Comparison of ENCODE assay signal across 8 mouse cellular contexts in genomic region chr8:121619401-121619995, GRCm38 (mm10). TPM values are rescaled to one million over a fixed set of nuclear protein-coding genes. Genes with fewer than 3 reads are reported as not detected.
DNase-seq lines count a peak whose midpoint lies in the region; ATAC-seq and TF ChIP-seq lines count a peak whose summit lies in the region.

No protein-coding gene starts in this region.

- no peak overlapping the region for H3K9ac ChIP-seq in intestine, postnatal 0 days (ENCODE audit: low read depth, low read length)
- H3K9ac ChIP-seq in liver, postnatal 0 days (replicated peaks): no peak overlapping the region
- no peak overlapping the region for H3K9ac ChIP-seq in forebrain, embryonic 16.5 days (replicated peaks; ENCODE audit: low read depth, low read length)

- peak overlapping the region; percentile 68 for H3K27ac ChIP-seq in intestine, postnatal 0 days (ENCODE audit: low read depth, low read length)
- peak overlapping the region; percentile 56 for H3K27ac ChIP-seq in liver, postnatal 0 days (ENCODE audit: low read depth)
- H3K27ac ChIP-seq in forebrain, embryonic 16.5 days (ENCODE audit: low read length): no peak overlapping the region; the same call in 1 of the 2 replicates

- TF ChIP-seq CTCF in intestine, postnatal 0 days (IDR thresholded peaks at IDR 0.05; ENCODE audit: low read depth): no peak
- no peak for TF ChIP-seq CTCF in liver, postnatal 0 days (IDR thresholded peaks at IDR 0.05; ENCODE audit: low read depth)

- DNase-seq in gastrocnemius, adult 18-20 months (ENCODE audit: low spot score): peak; percentile 67
- no peak for DNase-seq in gastrocnemius, postnatal 4 days (ENCODE audit: low spot score in 2 of 2)
- peak; percentile 77 for DNase-seq in gastrocnemius, postnatal 25 days
- DNase-seq in liver, postnatal 0 days: peak; percentile 52
- DNase-seq in thymus, postnatal 36 days: no peak

- H3K36me3 ChIP-seq in intestine, postnatal 0 days (ENCODE audit: control insufficient read depth, insufficient read depth): peaks cover 17% of the 10 kb centered on the region
- no peaks in the 10 kb centered on the region; the same call in 1 of the 2 replicates for H3K36me3 ChIP-seq in liver, postnatal 0 days (replicated peaks; ENCODE audit: insufficient read depth, low read length)
- peaks cover 2% of the 10 kb centered on the region; the same call in 1 of the 2 replicates for H3K36me3 ChIP-seq in forebrain, embryonic 16.5 days (ENCODE audit: control insufficient read depth, insufficient read depth)

- WGBS in intestine, postnatal 0 days: 19% methylated on average over 7 of the region's 7 CpGs
- WGBS in liver, postnatal 0 days (ENCODE audit: insufficient replicate concordance): 38% methylated on average over 7 of the region's 7 CpGs
- WGBS in forebrain, embryonic 16.5 days: 69% methylated on average over 7 of the region's 7 CpGs

- H3K4me2 ChIP-seq in intestine, postnatal 0 days (replicated peaks; ENCODE audit: low read depth): 0 out of 2 replicates have a peak overlapping the region, but pooled peaks have one; percentile 6
- H3K4me2 ChIP-seq in liver, postnatal 0 days (ENCODE audit: low read depth, low read length): no peak overlapping the region
- no peak overlapping the region for H3K4me2 ChIP-seq in forebrain, embryonic 16.5 days (ENCODE audit: low read length)

- ATAC-seq in intestine, postnatal 0 days: peak; percentile 87
- ATAC-seq in liver, postnatal 0 days: peak; percentile 94
- no peak for ATAC-seq in megakaryocyte progenitor cell, adult 5-6 weeks (replicated peaks; ENCODE audit: poor library complexity)
- ATAC-seq in forebrain, embryonic 16.5 days: no peak

- no peak overlapping the region for H3K4me3 ChIP-seq in intestine, postnatal 0 days (ENCODE audit: low read depth, low read length)
- no peak overlapping the region for H3K4me3 ChIP-seq in liver, postnatal 0 days (ENCODE audit: low read depth, low read length)
- H3K4me3 ChIP-seq in forebrain, embryonic 16.5 days (replicated peaks; ENCODE audit: low read length): no peak overlapping the region

- TF ChIP-seq EP300 in liver, postnatal 0 days (IDR thresholded peaks at IDR 0.05; ENCODE audit: low read depth): peak; percentile 82

- no peaks in the 10 kb centered on the region for H3K9me3 ChIP-seq in intestine, postnatal 0 days (ENCODE audit: control insufficient read depth)
- no peaks in the 10 kb centered on the region for H3K9me3 ChIP-seq in liver, postnatal 0 days (ENCODE audit: low read length)
- no peaks in the 10 kb centered on the region for H3K9me3 ChIP-seq in forebrain, embryonic 16.5 days (ENCODE audit: control insufficient read depth, low read length)

- peaks cover 7% of the 10 kb centered on the region for H3K4me1 ChIP-seq in intestine, postnatal 0 days (replicated peaks; ENCODE audit: control insufficient read depth, insufficient read depth, low read length)
- peaks cover 17% of the 10 kb centered on the region for H3K4me1 ChIP-seq in liver, postnatal 0 days (ENCODE audit: insufficient read depth)
- H3K4me1 ChIP-seq in forebrain, embryonic 16.5 days (replicated peaks; ENCODE audit: control insufficient read depth, insufficient read depth, low read length): peaks cover 33% of the 10 kb centered on the region

- no peaks in the 10 kb centered on the region for H3K27me3 ChIP-seq in intestine, postnatal 0 days (replicated peaks; ENCODE audit: control insufficient read depth, insufficient read depth, low read length)
- no peaks in the 10 kb centered on the region for H3K27me3 ChIP-seq in liver, postnatal 0 days (ENCODE audit: insufficient read depth, low read length)
- H3K27me3 ChIP-seq in forebrain, embryonic 16.5 days (replicated peaks; ENCODE audit: control insufficient read depth, insufficient read depth, low read length): no peaks in the 10 kb centered on the region

RNA-seq across cellular contexts. Expression of gene Map1lc3b, which starts 29.3 kb away (rescaled TPM):
- total RNA-seq in gastrocnemius, adult 18-20 months (2021): 100 to 1,000 TPM; 167 to 182 TPM
- 100 to 1,000 TPM; 104 to 105 TPM for total RNA-seq in gastrocnemius, postnatal 4 days (2021)
- total RNA-seq in gastrocnemius, postnatal 25 days (2021): 100 to 1,000 TPM; 124 to 134 TPM
- polyA plus RNA-seq in intestine, postnatal 0 days (2015; fragmentation: Nextera tagmentation; extraction: Ambion mirVana): 264 and 267 TPM in 2 replicates
- 205 and 222 TPM in 2 replicates for polyA plus RNA-seq in liver, postnatal 0 days (2015; fragmentation: Nextera tagmentation; extraction: Ambion mirVana)
- 73.8 and 74.5 TPM in 2 replicates for total RNA-seq in megakaryocyte progenitor cell, adult 5-6 weeks (2015)
- 65.9 and 78.6 TPM in 2 replicates for total RNA-seq in megakaryocyte progenitor cell, adult 5-6 weeks (2017)
- 407 and 443 TPM in 2 replicates for polyA plus RNA-seq in forebrain, embryonic 16.5 days (2015; fragmentation: Nextera tagmentation; extraction: Ambion mirVana)

RNA-seq across cellular contexts. Expression of gene Zcchc14, which starts 33.2 kb away (rescaled TPM):
- total RNA-seq in gastrocnemius, adult 18-20 months (2021): 10 to 100 TPM; 15.6 to 17.1 TPM
- 10 to 100 TPM; 43.9 to 44.6 TPM for total RNA-seq in gastrocnemius, postnatal 4 days (2021)
- total RNA-seq in gastrocnemius, postnatal 25 days (2021): 10 to 100 TPM; 16.3 to 17.0 TPM
- polyA plus RNA-seq in intestine, postnatal 0 days (2015; fragmentation: Nextera tagmentation; extraction: Ambion mirVana): 6.9 and 8.3 TPM in 2 replicates
- 1.9 and 2.3 TPM in 2 replicates for polyA plus RNA-seq in liver, postnatal 0 days (2015; fragmentation: Nextera tagmentation; extraction: Ambion mirVana)
- 0.07 TPM in 1 of 2 replicates, not detected in the other for total RNA-seq in megakaryocyte progenitor cell, adult 5-6 weeks (2015)
- total RNA-seq in megakaryocyte progenitor cell, adult 5-6 weeks (2017): 0.04 TPM in 1 of 2 replicates, not detected in the other
- 37.3 and 38.5 TPM in 2 replicates for polyA plus RNA-seq in forebrain, embryonic 16.5 days (2015; fragmentation: Nextera tagmentation; extraction: Ambion mirVana)

RNA-seq across cellular contexts. Expression of gene Fbxo31, which starts 40.9 kb away (rescaled TPM):
- total RNA-seq in gastrocnemius, adult 18-20 months (2021): 100 to 1,000 TPM; 130 to 173 TPM
- 10 to 100 TPM; 52.8 to 68.4 TPM for total RNA-seq in gastrocnemius, postnatal 4 days (2021)
- 100 to 1,000 TPM in 1 of 2 experiments, 10 to 100 TPM in 1; 89.8 to 109 TPM for total RNA-seq in gastrocnemius, postnatal 25 days (2021)
- 4.5 and 5.6 TPM in 2 replicates for polyA plus RNA-seq in intestine, postnatal 0 days (2015; fragmentation: Nextera tagmentation; extraction: Ambion mirVana)
- 12.3 and 13.9 TPM in 2 replicates for polyA plus RNA-seq in liver, postnatal 0 days (2015; fragmentation: Nextera tagmentation; extraction: Ambion mirVana)
- total RNA-seq in megakaryocyte progenitor cell, adult 5-6 weeks (2015): 6.0 and 6.6 TPM in 2 replicates
- 6.9 and 7.1 TPM in 2 replicates for total RNA-seq in megakaryocyte progenitor cell, adult 5-6 weeks (2017)
- polyA plus RNA-seq in forebrain, embryonic 16.5 days (2015; fragmentation: Nextera tagmentation; extraction: Ambion mirVana): 33.8 and 35.9 TPM in 2 replicates

Comparison
In these comparisons a context has a peak if more than half of its experiments do, and no peak if none do; other contexts are left out.
1. DNase-seq: peak in gastrocnemius, adult 18-20 months (single experiment), gastrocnemius, postnatal 25 days (single experiment) and liver, postnatal 0 days (single experiment); none in gastrocnemius, postnatal 4 days (0 of 2) and thymus, postnatal 36 days (0 of 2).
2. ATAC-seq: peak in intestine, postnatal 0 days (single experiment) and liver, postnatal 0 days (single experiment); none in megakaryocyte progenitor cell, adult 5-6 weeks (single experiment) and forebrain, embryonic 16.5 days (single experiment).
3. RNA of gene Zcchc14, which starts 33.2 kb away (total RNA-seq): 43.9 to 44.6 TPM in gastrocnemius, postnatal 4 days, 15.6 to 17.1 TPM in gastrocnemius, adult 18-20 months and 16.3 to 17.0 TPM in gastrocnemius, postnatal 25 days; 0.04 to 0.07 TPM in megakaryocyte progenitor cell, adult 5-6 weeks; every median in the first group is over 10 times any median in the second.
4. RNA of gene Fbxo31, which starts 40.9 kb away (total RNA-seq): 130 to 173 TPM in gastrocnemius, adult 18-20 months, 89.8 to 109 TPM in gastrocnemius, postnatal 25 days and 52.8 to 68.4 TPM in gastrocnemius, postnatal 4 days; 6.0 to 7.1 TPM in megakaryocyte progenitor cell, adult 5-6 weeks; every median in the first group is over 4 times any median in the second.